Mouse (Mus musculus): ENCODE measurements around the gene Elovl6.

The Elovl6 gene

DNA sequence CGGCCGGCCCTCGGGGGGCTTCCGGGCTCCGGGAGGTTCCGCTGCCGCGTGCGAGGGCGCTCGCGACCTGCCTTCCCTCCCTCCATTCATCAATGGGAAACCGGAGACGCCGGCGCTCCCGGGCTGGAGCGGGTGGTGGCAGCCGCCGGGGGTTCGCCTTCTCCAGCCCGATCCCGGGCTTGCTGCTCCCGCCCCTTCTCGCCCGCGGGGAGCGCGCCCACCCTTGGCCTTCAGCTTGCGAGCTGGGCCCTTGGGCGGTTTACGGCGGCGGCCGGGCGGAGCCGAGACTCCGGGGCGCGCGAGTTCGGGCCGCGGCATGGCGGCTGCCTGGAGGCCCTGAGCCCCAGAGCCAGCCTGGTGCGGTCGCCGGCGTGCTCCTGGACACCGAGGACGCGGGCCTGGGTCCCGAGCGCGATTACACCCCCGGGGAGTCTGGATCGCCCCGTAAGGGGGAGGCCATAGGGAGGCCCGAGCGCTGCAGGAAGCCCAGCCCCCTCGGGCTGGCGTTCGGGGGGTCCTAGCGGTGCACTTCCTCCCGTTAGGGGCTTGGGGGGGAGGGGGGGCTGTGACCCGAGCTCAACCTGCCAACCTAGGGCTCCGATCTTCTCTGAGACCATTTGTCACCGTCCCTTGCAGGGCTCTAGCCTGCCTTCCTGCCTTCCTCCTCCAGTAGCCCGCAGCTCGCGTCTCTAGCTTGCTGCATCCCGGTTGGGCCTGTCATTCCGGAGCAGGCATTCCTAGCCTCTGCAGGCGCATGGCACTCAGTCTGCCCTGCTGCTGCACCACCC is 1.8 kb downstream of the Elovl6 start:
- Histone ChIP-seq H3K4me1 (replicated peaks; ENCODE audit: low read depth, low read length) (peaks cover 74% of the 10 kb centered on the region), H3K4me3 (replicated peaks; ENCODE audit: low read length) (peak overlapping the region; percentile 92), H3K36me3 (ENCODE audit: insufficient read depth, low read length) (peaks cover 32% of the 10 kb centered on the region), H3K9me3 (ENCODE audit: low read length) (no peaks in the 10 kb centered on the region), H3K27me3 (ENCODE audit: insufficient read depth, low read length) (no peaks in the 10 kb centered on the region)
- TF ChIP-seq POU5F1 (IDR thresholded peaks at IDR 0.05; ENCODE audit: borderline replicate concordance, low read length) (no peak), NANOG (IDR thresholded peaks at IDR 0.05; ENCODE audit: borderline replicate concordance, low read length) (no peak), CTCF (conservative IDR thresholded peaks at IDR 0.05; ENCODE audit: low read length) (no peak)

DNA sequence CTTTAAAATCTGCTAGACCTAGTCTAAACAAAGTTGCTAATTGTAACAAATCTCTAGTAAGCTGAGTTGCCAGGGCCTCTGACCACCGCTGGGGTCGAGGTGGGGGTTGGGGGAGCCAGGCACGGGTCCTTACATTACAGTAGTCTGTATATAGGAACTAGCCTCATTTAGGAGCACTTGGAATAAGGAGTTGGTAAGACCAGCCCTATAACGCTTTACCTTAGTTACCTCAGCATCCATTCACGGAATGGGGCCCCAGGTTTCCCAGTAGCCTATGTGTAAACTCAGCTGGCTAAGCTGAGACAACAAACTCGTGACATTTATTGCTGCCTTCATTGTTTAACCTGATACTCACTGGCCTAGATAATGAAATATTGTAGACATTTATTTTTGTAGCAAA is 3.3 kb downstream of the Elovl6 start:
- Histone ChIP-seq H3K4me1 (replicated peaks; ENCODE audit: low read depth, low read length) (peaks cover 74% of the 10 kb centered on the region), H3K36me3 (ENCODE audit: insufficient read depth, low read length) (peaks cover 47% of the 10 kb centered on the region), H3K4me3 (replicated peaks; ENCODE audit: low read length) (peak overlapping the region; percentile 92), H3K9me3 (ENCODE audit: low read length) (no peaks in the 10 kb centered on the region), H3K27me3 (ENCODE audit: insufficient read depth, low read length) (no peaks in the 10 kb centered on the region)
- no peak for TF ChIP-seq NANOG (IDR thresholded peaks at IDR 0.05; ENCODE audit: borderline replicate concordance, low read length)
- no peak for TF ChIP-seq POU5F1 (IDR thresholded peaks at IDR 0.05; ENCODE audit: borderline replicate concordance, low read length)
- TF ChIP-seq CTCF (conservative IDR thresholded peaks at IDR 0.05; ENCODE audit: low read length), result no peak

DNA sequence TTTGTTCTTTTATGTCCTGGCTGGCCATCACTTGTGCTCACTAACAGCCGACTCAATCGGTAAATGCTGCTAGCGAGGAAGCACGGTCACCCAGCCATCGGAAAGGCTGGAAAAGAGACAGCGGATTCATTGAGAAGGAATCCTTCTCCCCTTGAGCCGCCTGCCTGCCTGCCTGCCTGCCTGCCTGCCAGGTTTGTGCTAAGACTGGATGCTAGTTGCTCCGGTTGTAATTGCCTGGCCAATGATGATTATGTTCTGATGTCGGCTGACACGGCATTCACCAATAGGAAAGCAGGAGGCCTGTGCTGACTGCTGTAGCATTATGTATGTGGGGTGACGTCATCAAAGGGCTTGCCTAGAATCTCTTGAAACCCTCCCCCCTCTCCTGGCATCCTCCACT is 4.0 kb downstream of the Elovl6 start:
- TF ChIP-seq CTCF (conservative IDR thresholded peaks at IDR 0.05; ENCODE audit: low read length) (no peak), POU5F1 (IDR thresholded peaks at IDR 0.05; ENCODE audit: borderline replicate concordance, low read length) (no peak), NANOG (IDR thresholded peaks at IDR 0.05; ENCODE audit: borderline replicate concordance, low read length) (no peak)
- Histone ChIP-seq H3K36me3 (ENCODE audit: insufficient read depth, low read length) (peaks cover 53% of the 10 kb centered on the region), H3K4me1 (replicated peaks; ENCODE audit: low read depth, low read length) (peaks cover 74% of the 10 kb centered on the region), H3K4me3 (replicated peaks; ENCODE audit: low read length) (peak overlapping the region; percentile 92), H3K27me3 (ENCODE audit: insufficient read depth, low read length) (no peaks in the 10 kb centered on the region), H3K9me3 (ENCODE audit: low read length) (no peaks in the 10 kb centered on the region)

DNA sequence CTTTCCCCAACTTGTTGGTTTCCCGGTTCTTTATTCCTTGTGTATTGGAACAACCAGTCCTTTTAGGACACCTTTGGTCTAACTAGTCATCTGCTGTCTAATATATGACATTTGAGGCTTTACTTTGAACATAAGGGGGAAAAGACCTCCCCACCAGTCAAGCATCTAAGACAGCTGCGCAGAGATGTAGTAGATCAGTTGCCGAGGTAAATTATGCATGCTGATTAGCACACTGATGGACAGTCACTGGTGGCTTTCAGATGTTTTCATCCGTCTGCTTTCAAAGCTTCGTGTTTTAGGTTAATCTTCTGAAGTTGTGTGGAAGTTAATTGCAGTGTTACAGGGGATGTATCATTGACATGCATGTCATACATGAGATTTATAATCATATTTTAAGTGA is 5.8 kb downstream of the Elovl6 start:
- H3K4me1 ChIP-seq (replicated peaks; ENCODE audit: low read depth, low read length), result peaks cover 84% of the 10 kb centered on the region
- TF ChIP-seq CTCF (conservative IDR thresholded peaks at IDR 0.05; ENCODE audit: low read length) (no peak), NANOG (IDR thresholded peaks at IDR 0.05; ENCODE audit: borderline replicate concordance, low read length) (no peak), POU5F1 (IDR thresholded peaks at IDR 0.05; ENCODE audit: borderline replicate concordance, low read length) (no peak)
- H3K4me3 ChIP-seq (replicated peaks; ENCODE audit: low read length), result 0 out of 2 replicates have a peak overlapping the region, but pooled peaks have one; percentile 8
- H3K36me3 ChIP-seq (ENCODE audit: insufficient read depth, low read length), result peaks cover 72% of the 10 kb centered on the region
- no peaks in the 10 kb centered on the region for H3K27me3 ChIP-seq (ENCODE audit: insufficient read depth, low read length)
- H3K9me3 ChIP-seq (ENCODE audit: low read length), result no peaks in the 10 kb centered on the region

DNA sequence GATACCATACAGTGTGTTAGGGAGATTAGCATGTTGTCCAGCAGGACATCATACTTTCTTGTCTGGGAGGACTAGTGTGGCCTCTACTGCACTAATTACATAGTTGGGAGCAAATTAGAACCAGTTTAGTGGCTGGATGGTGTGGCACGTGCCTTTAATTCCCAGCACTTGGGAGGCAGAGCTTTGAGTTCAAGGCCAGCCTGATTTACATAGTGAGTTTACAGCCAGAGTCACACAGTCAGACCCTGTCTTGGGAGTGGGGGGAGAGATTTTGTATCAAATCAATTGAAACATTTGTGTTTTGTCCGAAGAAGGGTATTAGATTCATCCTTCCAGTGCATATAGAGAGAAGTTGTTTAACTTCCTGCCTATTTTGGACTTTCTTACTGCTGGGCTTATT is 8.7 kb downstream of the Elovl6 start:
- no peaks in the 10 kb centered on the region for H3K9me3 ChIP-seq (ENCODE audit: low read length)
- TF ChIP-seq NANOG (IDR thresholded peaks at IDR 0.05; ENCODE audit: borderline replicate concordance, low read length) (no peak), CTCF (conservative IDR thresholded peaks at IDR 0.05; ENCODE audit: low read length) (no peak)

DNA sequence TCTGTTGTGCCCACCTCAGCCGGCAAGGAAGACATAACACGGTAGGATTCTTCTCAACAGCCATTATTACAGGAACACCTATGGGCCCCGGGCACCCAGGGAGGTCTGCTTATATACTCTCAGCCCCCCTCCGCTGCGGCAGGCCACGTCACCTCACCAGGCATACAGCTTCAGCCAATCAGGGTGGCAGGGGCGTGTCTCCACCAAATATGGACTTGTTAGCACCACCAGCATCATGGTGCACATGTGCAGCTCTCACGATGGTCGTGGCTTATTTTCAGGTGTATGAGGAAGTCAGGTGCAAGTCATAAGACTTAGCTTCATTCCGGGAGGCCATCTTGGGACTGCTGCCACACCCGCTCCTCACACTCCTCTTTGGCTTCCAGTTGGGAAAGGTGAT is 9.3 kb downstream of the Elovl6 start:
- H3K4me1 ChIP-seq (replicated peaks; ENCODE audit: low read depth, low read length), result peaks cover 98% of the 10 kb centered on the region

More for the DNA sequence above, 8.7 kb downstream of the Elovl6 start:
- Histone ChIP-seq H3K4me1 (replicated peaks; ENCODE audit: low read depth, low read length) (peaks cover 96% of the 10 kb centered on the region), H3K36me3 (ENCODE audit: insufficient read depth, low read length) (peaks cover 78% of the 10 kb centered on the region), H3K27me3 (ENCODE audit: insufficient read depth, low read length) (no peaks in the 10 kb centered on the region), H3K4me3 (replicated peaks; ENCODE audit: low read length) (peak overlapping the region; percentile 27)

DNA sequence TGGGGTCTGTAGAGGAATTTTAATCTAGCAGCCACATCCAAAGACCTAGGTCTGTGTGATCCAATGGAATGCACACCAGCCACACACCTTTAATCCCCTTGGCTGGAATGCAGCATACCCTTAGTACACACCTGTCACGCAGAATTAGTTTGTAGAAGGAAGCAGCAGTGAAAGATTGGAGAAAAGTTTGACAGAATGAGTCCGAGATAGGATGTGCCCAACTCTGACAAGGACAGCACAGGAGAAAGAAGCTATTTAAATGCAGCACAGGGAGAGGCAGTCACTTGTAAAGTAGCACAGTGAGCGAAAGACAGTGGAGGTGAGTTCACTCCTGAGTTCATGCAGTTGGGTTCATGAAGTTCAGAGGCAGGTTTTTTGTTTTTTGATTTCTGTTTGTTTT is 11.2 kb downstream of the Elovl6 start:
- TF ChIP-seq POU5F1 (IDR thresholded peaks at IDR 0.05; ENCODE audit: borderline replicate concordance, low read length) (no peak), NANOG (IDR thresholded peaks at IDR 0.05; ENCODE audit: borderline replicate concordance, low read length) (no peak), CTCF (conservative IDR thresholded peaks at IDR 0.05; ENCODE audit: low read length) (no peak)
- Histone ChIP-seq H3K36me3 (ENCODE audit: insufficient read depth, low read length) (peaks cover 72% of the 10 kb centered on the region), H3K9me3 (ENCODE audit: low read length) (no peaks in the 10 kb centered on the region), H3K4me1 (replicated peaks; ENCODE audit: low read depth, low read length) (peaks cover 98% of the 10 kb centered on the region), H3K27me3 (ENCODE audit: insufficient read depth, low read length) (no peaks in the 10 kb centered on the region), H3K4me3 (replicated peaks; ENCODE audit: low read length) (no peak overlapping the region)

More for the DNA sequence above, 9.3 kb downstream of the Elovl6 start:
- Histone ChIP-seq H3K36me3 (ENCODE audit: insufficient read depth, low read length) (peaks cover 78% of the 10 kb centered on the region), H3K9me3 (ENCODE audit: low read length) (no peaks in the 10 kb centered on the region), H3K4me3 (replicated peaks; ENCODE audit: low read length) (peak overlapping the region; percentile 27), H3K27me3 (ENCODE audit: insufficient read depth, low read length) (no peaks in the 10 kb centered on the region)
- TF ChIP-seq POU5F1 (IDR thresholded peaks at IDR 0.05; ENCODE audit: borderline replicate concordance, low read length), result no peak
- no peak for TF ChIP-seq NANOG (IDR thresholded peaks at IDR 0.05; ENCODE audit: borderline replicate concordance, low read length)
- no peak for TF ChIP-seq CTCF (conservative IDR thresholded peaks at IDR 0.05; ENCODE audit: low read length)

DNA sequence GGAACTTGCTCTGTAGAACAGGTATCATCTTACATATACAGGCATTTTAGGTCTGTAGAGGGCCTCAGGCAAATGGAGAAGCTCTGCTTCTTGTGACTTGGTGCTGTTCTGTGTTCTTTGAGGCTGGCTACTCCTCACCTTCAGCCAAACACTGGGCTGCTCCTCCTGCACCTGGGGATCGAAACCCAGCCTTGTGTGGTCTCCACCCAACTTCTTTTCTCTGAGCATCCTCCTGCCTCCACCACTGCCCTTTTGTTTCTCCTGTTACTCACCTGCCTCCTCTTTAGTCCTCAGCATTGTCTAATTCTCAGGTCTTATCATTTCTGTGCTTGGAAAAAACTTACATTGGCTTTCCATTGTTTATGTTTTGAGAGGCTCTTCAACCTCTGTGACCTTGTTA is 12.1 kb downstream of the Elovl6 start:
- Histone ChIP-seq H3K4me1 (replicated peaks; ENCODE audit: low read depth, low read length) (peaks cover 98% of the 10 kb centered on the region), H3K27me3 (ENCODE audit: insufficient read depth, low read length) (no peaks in the 10 kb centered on the region), H3K9me3 (ENCODE audit: low read length) (no peaks in the 10 kb centered on the region), H3K36me3 (ENCODE audit: insufficient read depth, low read length) (peaks cover 71% of the 10 kb centered on the region), H3K4me3 (replicated peaks; ENCODE audit: low read length) (peak overlapping the region; percentile 29)
- TF ChIP-seq NANOG (IDR thresholded peaks at IDR 0.05; ENCODE audit: borderline replicate concordance, low read length) (no peak), CTCF (conservative IDR thresholded peaks at IDR 0.05; ENCODE audit: low read length) (no peak), POU5F1 (IDR thresholded peaks at IDR 0.05; ENCODE audit: borderline replicate concordance, low read length) (no peak)
